Mouse (Mus musculus) ES-E14 (cell line): Measurements from ENCODE around the gene Sae1. TPM values are rescaled to one million over a fixed set of nuclear protein-coding genes. Genes with fewer than 3 reads are reported as not detected.
"Not testable (repeated sequence)": the region's sequence is repeated elsewhere in the genome, so short reads cannot be mapped to it uniquely, and the experiment has no call there.

Source experiments
- DNase-seq: peaks from one replicate; pipeline ENCODE4 v3.0.0-alpha.2; 2013; ENCODE audit warnings: low read depth, low spot score
- H3K27ac ChIP-seq: 2 replicates; pipeline ENCODE4 v1.5.1; 2012; ENCODE audit warnings: low read depth, mild to moderate bottlenecking, low read length, moderate library complexity, mixed read lengths; ENCODE audit not compliant: poor library complexity, insufficient read depth, severe bottlenecking
- H3K36me3 ChIP-seq: 2 replicates; pipeline ENCODE4 v1.6.1; 2012; ENCODE audit warnings: mild to moderate bottlenecking, low read length, moderate library complexity, mixed read lengths; ENCODE audit not compliant: control insufficient read depth, poor library complexity, insufficient read depth, severe bottlenecking
- H3K4me1 ChIP-seq, 2 experiments: fragments of 150-350 bp in 1 of 2; sonication (generic) in 1 of 2; 2 replicates each; pipeline ENCODE4 v1.6.1; 2012; ENCODE audit warnings: low read length in 2 of 2, mild to moderate bottlenecking in 1 of 2, mixed read lengths in 1 of 2; ENCODE audit not compliant: control insufficient read depth in 2 of 2, insufficient read depth in 2 of 2, poor library complexity in 1 of 2
- H3K4me3 ChIP-seq, 2 experiments: fragments of 150-350 bp in 1 of 2; sonication (generic) in 1 of 2; 2 replicates each; pipeline ENCODE4 v1.5.1; 2012; ENCODE audit warnings: low read length in 2 of 2, low read depth in 1 of 2, mild to moderate bottlenecking in 1 of 2, mixed read lengths in 1 of 2; ENCODE audit not compliant: insufficient read depth in 1 of 2, poor library complexity in 1 of 2, severe bottlenecking in 1 of 2
- H3K9ac ChIP-seq: 2 replicates; pipeline ENCODE4 v1.6.1; 2012; ENCODE audit warnings: low read depth, mild to moderate bottlenecking, low read length, mixed read lengths; ENCODE audit not compliant: poor library complexity, insufficient read depth, severe bottlenecking
- H3K9me3 ChIP-seq: fragments of 150-350 bp; sonication (generic); 2 replicates; pipeline ENCODE4 v1.6.1; 2012; ENCODE audit warnings: low read depth, mild to moderate bottlenecking, low read length; ENCODE audit not compliant: control insufficient read depth, insufficient read depth
- CHD2 ChIP-seq: IDR thresholded peaks from 2 replicates; pipeline ENCODE4 v1.6.1; 2014; ENCODE audit warnings: mild to moderate bottlenecking, low read depth, low read length, inconsistent platforms
- HCFC1 ChIP-seq: IDR thresholded peaks from 2 replicates; pipeline ENCODE4 v1.6.1; 2012; ENCODE audit warnings: low read length, inconsistent platforms, borderline replicate concordance; ENCODE audit not compliant: insufficient read depth
- MAFK ChIP-seq: IDR thresholded peaks from 2 replicates; pipeline ENCODE4 v1.6.1; 2014; ENCODE audit warnings: mild to moderate bottlenecking, low read depth, low read length, inconsistent platforms; ENCODE audit not compliant: insufficient read depth
- ZC3H11A ChIP-seq: IDR thresholded peaks from 2 replicates; pipeline ENCODE4 v1.6.1; 2012; ENCODE audit warnings: low read depth, mild to moderate bottlenecking, inconsistent platforms, low read length, borderline replicate concordance
- ZNF384 ChIP-seq: IDR thresholded peaks from 2 replicates; pipeline ENCODE4 v1.6.1; 2012; ENCODE audit warnings: low read depth, low read length, inconsistent platforms
- in situ Hi-C, 2 experiments: fragments of 600-800 bp; cut with MboI; formaldehyde crosslinking; loops; one replicate each; pipeline ENCODE4 v1.15.1; 2025; ENCODE audit warnings: low sequenced_read_pairs in 2 of 2, inconsistent platforms in 1 of 2; ENCODE audit not compliant: unreplicated experiment in 2 of 2
- total RNA-seq: library from RNA; depleted of rRNA; stranded (reverse); fragments of 300-350 nt; gene quantifications from 2 replicates; pipeline ENCODE4 v1.2.3, GENCODE M21; 2012

The Sae1 gene
- total RNA-seq, 1 experiment: 213 TPM

DNA sequence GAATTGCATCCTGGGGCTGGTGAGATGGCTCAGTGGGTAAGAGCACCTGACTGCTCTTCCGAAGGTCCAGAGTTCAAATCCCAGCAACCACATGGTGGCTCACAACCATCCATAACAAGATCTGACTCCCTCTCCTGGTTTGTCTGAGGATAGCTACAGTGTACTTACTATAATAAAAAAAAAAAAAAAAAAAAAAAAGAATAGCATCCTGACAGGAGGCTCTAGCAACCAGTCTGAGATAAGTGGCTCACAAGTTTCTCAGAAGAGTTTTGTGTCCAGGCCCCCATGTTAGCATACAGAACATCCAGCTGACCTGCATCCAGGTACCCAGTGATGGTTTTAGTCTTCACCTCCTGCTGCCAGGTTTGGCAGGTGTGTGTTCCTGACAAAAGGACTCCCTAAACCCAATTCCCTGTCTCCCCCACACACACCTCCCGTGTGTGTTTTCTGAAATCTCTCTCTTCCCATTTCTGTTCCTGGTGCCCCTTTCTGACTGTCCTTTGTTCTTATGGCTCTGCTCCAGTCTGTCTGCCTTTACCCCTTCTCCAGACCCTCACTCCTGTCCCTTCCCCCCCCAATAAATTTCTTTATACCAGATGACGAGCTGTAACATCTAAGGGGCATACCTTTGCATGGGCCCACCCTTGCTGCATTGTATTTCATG is 10.9 kb upstream of the Sae1 start:
- Histone ChIP-seq H3K27ac (peak overlapping the region; percentile 100; the same call in 1 of the 2 replicates), H3K9me3 (no peaks in the 10 kb centered on the region), H3K36me3 (peaks cover 2% of the 10 kb centered on the region; the same call in 1 of the 2 replicates), H3K4me3 (peak overlapping the region; percentile 97 to 99; a peak in 3 of 4 replicates), H3K9ac (peak overlapping the region; percentile 62), H3K4me1 (peaks cover 2 to 6% of the 10 kb centered on the region in 2 experiments; a peak in 3 of 4 replicates)
- in situ Hi-C loops: no loop called here
- no peak for DNase-seq
- TF ChIP-seq ZNF384 (no peak), ZC3H11A (no peak), MAFK (no peak), HCFC1 (no peak), CHD2 (no peak)

- Histone ChIP-seq H3K36me3 (no peaks in the 10 kb centered on the region), H3K27ac (no peak overlapping the region), H3K4me1 (peaks cover 0 to 3% of the 10 kb centered on the region in 2 experiments; a peak in 2 of 4 replicates), H3K4me3 (no peak overlapping the region), H3K9ac (no peak overlapping the region), H3K9me3 (no peaks in the 10 kb centered on the region)
- in situ Hi-C loops: no loop called here
- no peak for DNase-seq
- TF ChIP-seq ZNF384 (no peak), CHD2 (no peak), HCFC1 (no peak), MAFK (no peak), ZC3H11A (no peak)
These were observed 9.9 kb upstream of the Sae1 start for GRCm38 (mm10) chr7:16397465-16397864.

- TF ChIP-seq ZNF384 (no peak), HCFC1 (no peak), CHD2 (no peak), ZC3H11A (peak; percentile 14; the same call in 1 of the 2 replicates), MAFK (no peak)
- in situ Hi-C loops: no loop called here
- H3K9me3 ChIP-seq: no peaks in the 10 kb centered on the region
- peak; percentile 34 for DNase-seq
- peaks cover 0 to 3% of the 10 kb centered on the region in 2 experiments; a peak in 2 of 4 replicates for H3K4me1 ChIP-seq
- H3K27ac ChIP-seq: no peak overlapping the region
- H3K4me3 ChIP-seq: no peak overlapping the region
- no peak overlapping the region for H3K9ac ChIP-seq
- H3K36me3 ChIP-seq: no peaks in the 10 kb centered on the region
These were observed 8.3 kb upstream of the Sae1 start for GRCm38 (mm10) chr7:16395944-16396343.

DNA sequence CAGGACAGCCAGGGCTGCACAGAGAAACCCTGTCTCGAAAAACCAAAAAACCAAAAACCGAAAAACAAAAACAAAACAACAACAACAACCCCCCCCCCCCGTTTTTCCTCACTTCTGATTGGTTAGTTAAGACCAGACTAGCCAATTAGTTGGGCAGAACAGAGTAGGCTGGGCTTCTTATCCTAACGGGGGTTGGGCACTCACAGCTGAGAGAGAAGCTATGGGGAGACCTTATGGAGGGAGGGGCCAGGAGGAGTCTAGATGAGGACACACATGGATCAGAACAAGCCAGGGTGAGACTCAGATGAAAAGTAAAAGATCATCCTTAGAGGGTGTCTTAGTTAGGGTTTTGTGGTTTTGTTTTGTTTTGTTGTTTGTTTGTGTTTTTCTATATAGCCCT is 5.3 kb upstream of the Sae1 start:
- in situ Hi-C loops: no loop called here
- no peak overlapping the region for H3K9ac ChIP-seq
- no peak for DNase-seq
- peaks cover 0 to 2% of the 10 kb centered on the region in 2 experiments; a peak in 1 of 4 replicates for H3K4me1 ChIP-seq
- H3K4me3 ChIP-seq: no peak overlapping the region
- H3K36me3 ChIP-seq: no peaks in the 10 kb centered on the region
- H3K9me3 ChIP-seq: no peaks in the 10 kb centered on the region
- H3K27ac ChIP-seq: no peak overlapping the region
- TF ChIP-seq ZNF384 (no peak), MAFK (no peak), HCFC1 (no peak), ZC3H11A (no peak), CHD2 (no peak)

- DNase-seq, H3K9ac ChIP-seq, H3K4me3 ChIP-seq, H3K36me3 ChIP-seq, in situ Hi-C loops, H3K9me3 ChIP-seq, H3K4me1 ChIP-seq, H3K27ac ChIP-seq: not testable (repeated sequence)
These were observed 2.3 kb upstream of the Sae1 start for GRCm38 (mm10) chr7:16389942-16390341.
